Mouse (Mus musculus): ENCODE data around the gene Tfec. TPM values are rescaled to one million over a fixed set of nuclear protein-coding genes. Genes with fewer than 3 reads are reported as not detected.

Tfec gene
- polyA plus RNA-seq (2015; fragmentation: Nextera tagmentation; extraction: Ambion mirVana), result 0.34 and 0.45 TPM in 2 replicates

GRCm38 (mm10) chr6:16898251-16898862 lies at the start of gene Tfec:
TSS of gene Tfec (minus strand) at chr6:16898441.
- no peaks in the 10 kb centered on the region for H3K27me3 ChIP-seq (ENCODE audit: control insufficient read depth, insufficient read depth, low read depth, low read length)
- H3K4me3 ChIP-seq (ENCODE audit: low read depth, low read length), result no peak within 1 kb of the TSS
- H3K9ac ChIP-seq (ENCODE audit: low read depth, low read length), result no peak within 1 kb of the TSS
- H3K4me1 ChIP-seq (ENCODE audit: control insufficient read depth, insufficient read depth, low read length), result no peaks in the 10 kb centered on the region
- no peak within 1 kb of the TSS for H3K4me2 ChIP-seq (ENCODE audit: low read length)
- H3K27ac ChIP-seq (ENCODE audit: low read length), result no peak within 1 kb of the TSS
- WGBS, result 92% methylated on average over 7 of the region's 7 CpGs
- H3K9me3 ChIP-seq (replicated peaks; ENCODE audit: control insufficient read depth, low read length, poor library complexity, severe bottlenecking), result no peaks in the 10 kb centered on the region
- H3K36me3 ChIP-seq (ENCODE audit: control insufficient read depth, insufficient read depth, low read length), result no peaks in the 10 kb centered on the region
- ATAC-seq, result no peak

GRCm38 (mm10) chr6:16947837-16948236 lies 49.6 kb upstream of the Tfec start:
- Histone ChIP-seq H3K4me1 (ENCODE audit: control insufficient read depth, insufficient read depth, low read length) (no peaks in the 10 kb centered on the region), H3K4me2 (ENCODE audit: low read length) (no peak overlapping the region), H3K27ac (ENCODE audit: low read length) (no peak overlapping the region), H3K9me3 (replicated peaks; ENCODE audit: control insufficient read depth, low read length, poor library complexity, severe bottlenecking) (no peaks in the 10 kb centered on the region), H3K4me3 (ENCODE audit: low read depth, low read length) (no peak overlapping the region), H3K27me3 (ENCODE audit: control insufficient read depth, insufficient read depth, low read depth, low read length) (no peaks in the 10 kb centered on the region), H3K36me3 (ENCODE audit: control insufficient read depth, insufficient read depth, low read length) (no peaks in the 10 kb centered on the region), H3K9ac (ENCODE audit: low read depth, low read length) (no peak overlapping the region)
- WGBS, result 76% methylated on average over 3 of the region's 3 CpGs
- ATAC-seq, result no peak

- no peaks in the 10 kb centered on the region for H3K36me3 ChIP-seq (ENCODE audit: control insufficient read depth, insufficient read depth, low read length)
- 86% methylated on average over 3 of the region's 3 CpGs for WGBS
- no peak overlapping the region for H3K4me2 ChIP-seq (ENCODE audit: low read length)
- no peaks in the 10 kb centered on the region for H3K4me1 ChIP-seq (ENCODE audit: control insufficient read depth, insufficient read depth, low read length)
- H3K27me3 ChIP-seq (ENCODE audit: control insufficient read depth, insufficient read depth, low read depth, low read length), result no peaks in the 10 kb centered on the region
- no peak overlapping the region for H3K9ac ChIP-seq (ENCODE audit: low read depth, low read length)
- H3K4me3 ChIP-seq (ENCODE audit: low read depth, low read length), result no peak overlapping the region
- ATAC-seq, result no peak
- no peaks in the 10 kb centered on the region for H3K9me3 ChIP-seq (replicated peaks; ENCODE audit: control insufficient read depth, low read length, poor library complexity, severe bottlenecking)
- no peak overlapping the region for H3K27ac ChIP-seq (ENCODE audit: low read length)
Measured at GRCm38 (mm10) chr6:16943513-16943912, 45.3 kb upstream of the Tfec start.

- ATAC-seq, result no peak
- 69% methylated on average over 4 of the region's 4 CpGs for WGBS
Measured at GRCm38 (mm10) chr6:16942433-16942832, 44.2 kb upstream of the Tfec start.

GRCm38 (mm10) chr6:16931059-16931458 lies 32.8 kb upstream of the Tfec start:
- ATAC-seq, result no peak
- H3K27ac ChIP-seq (ENCODE audit: low read length), result no peak overlapping the region
- H3K9me3 ChIP-seq (replicated peaks; ENCODE audit: control insufficient read depth, low read length, poor library complexity, severe bottlenecking), result no peaks in the 10 kb centered on the region
- H3K27me3 ChIP-seq (ENCODE audit: control insufficient read depth, insufficient read depth, low read depth, low read length), result no peaks in the 10 kb centered on the region
- no peaks in the 10 kb centered on the region for H3K4me1 ChIP-seq (ENCODE audit: control insufficient read depth, insufficient read depth, low read length)
- no peaks in the 10 kb centered on the region for H3K36me3 ChIP-seq (ENCODE audit: control insufficient read depth, insufficient read depth, low read length)
- no peak overlapping the region for H3K4me3 ChIP-seq (ENCODE audit: low read depth, low read length)
- no peak overlapping the region for H3K9ac ChIP-seq (ENCODE audit: low read depth, low read length)
- no peak overlapping the region for H3K4me2 ChIP-seq (ENCODE audit: low read length)
- WGBS, result 79% methylated on average over 6 of the region's 6 CpGs

More at GRCm38 (mm10) chr6:16942433-16942832, 44.2 kb upstream of the Tfec start:
- no peak overlapping the region for H3K4me3 ChIP-seq (ENCODE audit: low read depth, low read length)
- H3K9me3 ChIP-seq (replicated peaks; ENCODE audit: control insufficient read depth, low read length, poor library complexity, severe bottlenecking), result no peaks in the 10 kb centered on the region
- H3K36me3 ChIP-seq (ENCODE audit: control insufficient read depth, insufficient read depth, low read length), result no peaks in the 10 kb centered on the region
- H3K4me1 ChIP-seq (ENCODE audit: control insufficient read depth, insufficient read depth, low read length), result no peaks in the 10 kb centered on the region
- H3K27ac ChIP-seq (ENCODE audit: low read length), result no peak overlapping the region
- H3K27me3 ChIP-seq (ENCODE audit: control insufficient read depth, insufficient read depth, low read depth, low read length), result no peaks in the 10 kb centered on the region
- H3K4me2 ChIP-seq (ENCODE audit: low read length), result no peak overlapping the region
- H3K9ac ChIP-seq (ENCODE audit: low read depth, low read length), result no peak overlapping the region

- WGBS, result 54% methylated on average over 2 of the region's 2 CpGs
- Histone ChIP-seq H3K9ac (ENCODE audit: low read depth, low read length) (no peak overlapping the region), H3K4me2 (ENCODE audit: low read length) (no peak overlapping the region), H3K4me1 (ENCODE audit: control insufficient read depth, insufficient read depth, low read length) (no peaks in the 10 kb centered on the region), H3K27me3 (ENCODE audit: control insufficient read depth, insufficient read depth, low read depth, low read length) (no peaks in the 10 kb centered on the region), H3K36me3 (ENCODE audit: control insufficient read depth, insufficient read depth, low read length) (no peaks in the 10 kb centered on the region), H3K27ac (ENCODE audit: low read length) (no peak overlapping the region), H3K9me3 (replicated peaks; ENCODE audit: control insufficient read depth, low read length, poor library complexity, severe bottlenecking) (no peaks in the 10 kb centered on the region), H3K4me3 (ENCODE audit: low read depth, low read length) (no peak overlapping the region)
- ATAC-seq, result no peak
Measured at GRCm38 (mm10) chr6:16920111-16920656, 21.9 kb upstream of the Tfec start.

GRCm38 (mm10) chr6:16891819-16892218 lies 6.4 kb downstream of the Tfec start:
- H3K4me1 ChIP-seq (ENCODE audit: control insufficient read depth, insufficient read depth, low read length), result no peaks in the 10 kb centered on the region
- H3K4me2 ChIP-seq (ENCODE audit: low read length), result no peak overlapping the region
- WGBS, result 84% methylated on average over 5 of the region's 5 CpGs
- no peaks in the 10 kb centered on the region for H3K36me3 ChIP-seq (ENCODE audit: control insufficient read depth, insufficient read depth, low read length)
- no peaks in the 10 kb centered on the region for H3K9me3 ChIP-seq (replicated peaks; ENCODE audit: control insufficient read depth, low read length, poor library complexity, severe bottlenecking)
- H3K4me3 ChIP-seq (ENCODE audit: low read depth, low read length), result no peak overlapping the region
- H3K9ac ChIP-seq (ENCODE audit: low read depth, low read length), result no peak overlapping the region
- no peaks in the 10 kb centered on the region for H3K27me3 ChIP-seq (ENCODE audit: control insufficient read depth, insufficient read depth, low read depth, low read length)
- H3K27ac ChIP-seq (ENCODE audit: low read length), result no peak overlapping the region
- no peak for ATAC-seq

GRCm38 (mm10) chr6:16883537-16884307 lies 14.5 kb downstream of the Tfec start:
- Histone ChIP-seq H3K27ac (ENCODE audit: low read length) (no peak overlapping the region), H3K9ac (ENCODE audit: low read depth, low read length) (no peak overlapping the region), H3K4me2 (ENCODE audit: low read length) (no peak overlapping the region), H3K4me1 (ENCODE audit: control insufficient read depth, insufficient read depth, low read length) (no peaks in the 10 kb centered on the region), H3K4me3 (ENCODE audit: low read depth, low read length) (no peak overlapping the region), H3K36me3 (ENCODE audit: control insufficient read depth, insufficient read depth, low read length) (no peaks in the 10 kb centered on the region), H3K9me3 (replicated peaks; ENCODE audit: control insufficient read depth, low read length, poor library complexity, severe bottlenecking) (peaks cover 4% of the 10 kb centered on the region), H3K27me3 (ENCODE audit: control insufficient read depth, insufficient read depth, low read depth, low read length) (no peaks in the 10 kb centered on the region)
- 79% methylated on average over 5 of the region's 5 CpGs for WGBS
- no peak for ATAC-seq

- Histone ChIP-seq H3K4me1 (ENCODE audit: control insufficient read depth, insufficient read depth, low read length) (no peaks in the 10 kb centered on the region), H3K27me3 (ENCODE audit: control insufficient read depth, insufficient read depth, low read depth, low read length) (no peaks in the 10 kb centered on the region), H3K4me3 (ENCODE audit: low read depth, low read length) (no peak overlapping the region), H3K4me2 (ENCODE audit: low read length) (no peak overlapping the region), H3K27ac (ENCODE audit: low read length) (no peak overlapping the region), H3K9me3 (replicated peaks; ENCODE audit: control insufficient read depth, low read length, poor library complexity, severe bottlenecking) (0 out of 2 replicates have a peak, but pooled peaks cover 3% of the 10 kb centered on the region), H3K9ac (ENCODE audit: low read depth, low read length) (no peak overlapping the region), H3K36me3 (ENCODE audit: control insufficient read depth, insufficient read depth, low read length) (no peaks in the 10 kb centered on the region)
- WGBS, result 95% methylated on average over 2 of the region's 2 CpGs
- no peak for ATAC-seq
Measured at GRCm38 (mm10) chr6:16874021-16874542, 24.2 kb downstream of the Tfec start.
